Mouse (Mus musculus): ENCODE results near the gene Trio. TPM values are rescaled to one million over a fixed set of nuclear protein-coding genes. Genes with fewer than 3 reads are reported as not detected.

Trio gene
- polyA plus RNA-seq, 1 experiment = 0.03 TPM

GRCm38 (mm10) chr15:27926941-27927340 is 98.7 kb downstream of the Trio start:
- peaks cover 3% of the 10 kb centered on the region; the same call in 1 of the 2 replicates for H3K27me3 ChIP-seq (ENCODE audit: control insufficient read depth)
- H3K36me3 ChIP-seq (ENCODE audit: control insufficient read depth) = no peaks in the 10 kb centered on the region
- TF ChIP-seq GATA1 (IDR thresholded peaks at IDR 0.05; ENCODE audit: low read length) (no peak), TAL1 (IDR thresholded peaks at IDR 0.05; ENCODE audit: low read length) (no peak)
- no peaks in the 10 kb centered on the region for H3K9me3 ChIP-seq (ENCODE audit: control insufficient read depth, low read length)
- no peak overlapping the region for H3K4me3 ChIP-seq (replicated peaks)
- peaks cover 5% of the 10 kb centered on the region for H3K4me1 ChIP-seq (ENCODE audit: control insufficient read depth)

GRCm38 (mm10) chr15:27926450-27926849 is 99.2 kb downstream of the Trio start:
- H3K4me1 ChIP-seq (ENCODE audit: control insufficient read depth) = peaks cover 5% of the 10 kb centered on the region
- no peaks in the 10 kb centered on the region for H3K9me3 ChIP-seq (ENCODE audit: control insufficient read depth, low read length)
- no peak overlapping the region for H3K4me3 ChIP-seq (replicated peaks)
- no peaks in the 10 kb centered on the region for H3K36me3 ChIP-seq (ENCODE audit: control insufficient read depth)
- peaks cover 3% of the 10 kb centered on the region; the same call in 1 of the 2 replicates for H3K27me3 ChIP-seq (ENCODE audit: control insufficient read depth)
- TF ChIP-seq GATA1 (IDR thresholded peaks at IDR 0.05; ENCODE audit: low read length) = no peak
- no peak for TF ChIP-seq TAL1 (IDR thresholded peaks at IDR 0.05; ENCODE audit: low read length)

- no peak overlapping the region for H3K4me3 ChIP-seq (replicated peaks)
- H3K27me3 ChIP-seq (ENCODE audit: control insufficient read depth) = peaks cover 3% of the 10 kb centered on the region; the same call in 1 of the 2 replicates
- H3K36me3 ChIP-seq (ENCODE audit: control insufficient read depth) = no peaks in the 10 kb centered on the region
- H3K4me1 ChIP-seq (ENCODE audit: control insufficient read depth) = peaks cover 5% of the 10 kb centered on the region
- TF ChIP-seq TAL1 (IDR thresholded peaks at IDR 0.05; ENCODE audit: low read length) = no peak
- no peak for TF ChIP-seq GATA1 (IDR thresholded peaks at IDR 0.05; ENCODE audit: low read length)
- H3K9me3 ChIP-seq (ENCODE audit: control insufficient read depth, low read length) = no peaks in the 10 kb centered on the region
Observed at GRCm38 (mm10) chr15:27925865-27926264, 99.8 kb downstream of the Trio start.

GRCm38 (mm10) chr15:27925004-27925635 is 100.5 kb downstream of the Trio start:
- Histone ChIP-seq H3K4me1 (ENCODE audit: control insufficient read depth) (peaks cover 5% of the 10 kb centered on the region), H3K27me3 (ENCODE audit: control insufficient read depth) (peaks cover 3% of the 10 kb centered on the region; the same call in 1 of the 2 replicates), H3K9me3 (ENCODE audit: control insufficient read depth, low read length) (no peaks in the 10 kb centered on the region), H3K36me3 (ENCODE audit: control insufficient read depth) (no peaks in the 10 kb centered on the region), H3K4me3 (replicated peaks) (no peak overlapping the region)
- TF ChIP-seq GATA1 (IDR thresholded peaks at IDR 0.05; ENCODE audit: low read length) (no peak), TAL1 (IDR thresholded peaks at IDR 0.05; ENCODE audit: low read length) (no peak)

GRCm38 (mm10) chr15:27923987-27924341 is 101.7 kb downstream of the Trio start:
- peaks cover 3% of the 10 kb centered on the region; the same call in 1 of the 2 replicates for H3K27me3 ChIP-seq (ENCODE audit: control insufficient read depth)
- H3K4me1 ChIP-seq (ENCODE audit: control insufficient read depth) = peaks cover 5% of the 10 kb centered on the region
- H3K36me3 ChIP-seq (ENCODE audit: control insufficient read depth) = no peaks in the 10 kb centered on the region
- TF ChIP-seq TAL1 (IDR thresholded peaks at IDR 0.05; ENCODE audit: low read length) (no peak), GATA1 (IDR thresholded peaks at IDR 0.05; ENCODE audit: low read length) (no peak)
- H3K9me3 ChIP-seq (ENCODE audit: control insufficient read depth, low read length) = no peaks in the 10 kb centered on the region
- H3K4me3 ChIP-seq (replicated peaks) = no peak overlapping the region

GRCm38 (mm10) chr15:27923280-27923986 is 102.2 kb downstream of the Trio start:
- Histone ChIP-seq H3K27me3 (ENCODE audit: control insufficient read depth) (peaks cover 3% of the 10 kb centered on the region; the same call in 1 of the 2 replicates), H3K9me3 (ENCODE audit: control insufficient read depth, low read length) (no peaks in the 10 kb centered on the region), H3K4me1 (ENCODE audit: control insufficient read depth) (peaks cover 5% of the 10 kb centered on the region), H3K36me3 (ENCODE audit: control insufficient read depth) (no peaks in the 10 kb centered on the region; the same call in 1 of the 2 replicates), H3K4me3 (replicated peaks) (peak overlapping the region; percentile 20)
- no peak for TF ChIP-seq TAL1 (IDR thresholded peaks at IDR 0.05; ENCODE audit: low read length)

GRCm38 (mm10) chr15:27920751-27921150 is 104.9 kb downstream of the Trio start:
- TF ChIP-seq GATA1 (IDR thresholded peaks at IDR 0.05; ENCODE audit: low read length) (no peak), TAL1 (IDR thresholded peaks at IDR 0.05; ENCODE audit: low read length) (no peak)
- H3K4me3 ChIP-seq (replicated peaks) = no peak overlapping the region
- no peaks in the 10 kb centered on the region; the same call in 1 of the 2 replicates for H3K36me3 ChIP-seq (ENCODE audit: control insufficient read depth)
- peaks cover 5% of the 10 kb centered on the region for H3K4me1 ChIP-seq (ENCODE audit: control insufficient read depth)
- H3K9me3 ChIP-seq (ENCODE audit: control insufficient read depth, low read length) = no peaks in the 10 kb centered on the region
- H3K27me3 ChIP-seq (ENCODE audit: control insufficient read depth) = peaks cover 3% of the 10 kb centered on the region; the same call in 1 of the 2 replicates

GRCm38 (mm10) chr15:27919540-27919939 is 106.1 kb downstream of the Trio start:
- Histone ChIP-seq H3K27me3 (ENCODE audit: control insufficient read depth) (peaks cover 3% of the 10 kb centered on the region; the same call in 1 of the 2 replicates), H3K9me3 (ENCODE audit: control insufficient read depth, low read length) (no peaks in the 10 kb centered on the region), H3K4me3 (replicated peaks) (no peak overlapping the region), H3K36me3 (ENCODE audit: control insufficient read depth) (no peaks in the 10 kb centered on the region; the same call in 1 of the 2 replicates), H3K4me1 (ENCODE audit: control insufficient read depth) (peaks cover 5% of the 10 kb centered on the region)
- TF ChIP-seq TAL1 (IDR thresholded peaks at IDR 0.05; ENCODE audit: low read length) = no peak
- TF ChIP-seq GATA1 (IDR thresholded peaks at IDR 0.05; ENCODE audit: low read length) = no peak

- Histone ChIP-seq H3K4me3 (replicated peaks) (no peak overlapping the region), H3K36me3 (ENCODE audit: control insufficient read depth) (no peaks in the 10 kb centered on the region; the same call in 1 of the 2 replicates), H3K9me3 (ENCODE audit: control insufficient read depth, low read length) (no peaks in the 10 kb centered on the region), H3K27me3 (ENCODE audit: control insufficient read depth) (peaks cover 3% of the 10 kb centered on the region; the same call in 1 of the 2 replicates), H3K4me1 (ENCODE audit: control insufficient read depth) (peaks cover 5% of the 10 kb centered on the region)
- no peak for TF ChIP-seq GATA1 (IDR thresholded peaks at IDR 0.05; ENCODE audit: low read length)
- no peak for TF ChIP-seq TAL1 (IDR thresholded peaks at IDR 0.05; ENCODE audit: low read length)
Observed at GRCm38 (mm10) chr15:27918798-27919197, 106.8 kb downstream of the Trio start.
